Mouse (Mus musculus) erythroid progenitor cell, adult 5-6 weeks (primary cell): ENCODE results near the gene Tmprss5. TPM values are rescaled to one million over a fixed set of nuclear protein-coding genes. Genes with fewer than 3 reads are reported as not detected.

ENCODE experiments used
- ATAC-seq: replicated peaks from 2 replicates; pipeline ENCODE4 v1.8.0; 2016; ENCODE audit warnings: moderate number of reproducible peaks, mild to moderate bottlenecking, moderate TSS enrichment, inconsistent platforms; ENCODE audit not compliant: poor library complexity, low FRiP score, severe bottlenecking
- total RNA-seq, 2 experiments: library from RNA; stranded (forward) in 1 of 2; stranded (reverse) in 1 of 2; fragments of 150-400 nt in 1 of 2; fragments of 186-747, 209-891 nt in 1 of 2; gene quantifications; 2 replicates each; pipeline versions ENCODE4 v1.2.3 to v1.2.4; 2015 to 2017; ENCODE audit warnings: low replicate concordance in 2 of 2

The Tmprss5 gene
- total RNA-seq, 2 experiments from 2014 or later, result not detected

DNA sequence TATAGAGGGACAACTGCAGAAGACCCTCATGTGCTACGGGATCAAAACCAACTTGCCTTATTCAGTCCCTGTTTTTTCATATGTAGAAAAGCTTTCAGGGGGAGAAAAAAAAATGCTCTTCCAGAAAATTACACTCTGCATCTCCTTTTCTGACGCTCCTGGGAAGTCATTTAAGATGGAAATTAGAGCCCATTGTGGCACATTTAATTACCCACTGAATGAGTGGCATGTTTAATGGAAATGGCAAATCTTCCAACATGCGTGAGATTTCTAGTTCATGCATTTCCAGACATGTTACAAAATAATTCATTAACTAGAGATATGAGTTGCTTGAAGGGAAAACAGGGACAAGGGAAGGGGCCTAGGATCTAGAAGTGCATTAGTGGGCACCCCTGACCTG, 66.0 kb downstream of the Tmprss5 start:
- no peak for ATAC-seq

Other genes starting within 250 kb of the Tmprss5 start
- under 0.01 TPM in 1 of 2 replicates, not detected in the other for gene Zbtb16, start 245.0 kb upstream of the Tmprss5 start, total RNA-seq (2015; ENCODE audit: low replicate concordance)
- 0.13 and 0.76 TPM in 2 replicates for gene Zbtb16, start 245.0 kb upstream of the Tmprss5 start, total RNA-seq (2017; ENCODE audit: low replicate concordance)
- gene Htr3a, start 170.2 kb upstream of the Tmprss5 start, total RNA-seq (2015; ENCODE audit: low replicate concordance), result not detected in 2 replicates
- gene Htr3a, start 170.2 kb upstream of the Tmprss5 start, total RNA-seq (2017; ENCODE audit: low replicate concordance), result not detected in 2 replicates
- gene Htr3b, start 116.3 kb upstream of the Tmprss5 start, total RNA-seq (2015; ENCODE audit: low replicate concordance), result not detected in 2 replicates
- not detected in 2 replicates for gene Htr3b, start 116.3 kb upstream of the Tmprss5 start, total RNA-seq (2017; ENCODE audit: low replicate concordance)
- 1.8 and 11.3 TPM in 2 replicates for gene Usp28, start 95.9 kb upstream of the Tmprss5 start, total RNA-seq (2015; ENCODE audit: low replicate concordance)
- 0.76 and 0.90 TPM in 2 replicates for gene Usp28, start 95.9 kb upstream of the Tmprss5 start, total RNA-seq (2017; ENCODE audit: low replicate concordance)
- gene Zw10, start 25.6 kb upstream of the Tmprss5 start, total RNA-seq (2015; ENCODE audit: low replicate concordance), result 71.0 and 75.0 TPM in 2 replicates
- 70.2 and 90.1 TPM in 2 replicates for gene Zw10, start 25.6 kb upstream of the Tmprss5 start, total RNA-seq (2017; ENCODE audit: low replicate concordance)
- gene Gm4894, start 169.3 kb downstream of the Tmprss5 start, total RNA-seq (2015; ENCODE audit: low replicate concordance), result 1.8 TPM in 1 of 2 replicates, not detected in the other
- gene Gm4894, start 169.3 kb downstream of the Tmprss5 start, total RNA-seq (2017; ENCODE audit: low replicate concordance), result not detected in 2 replicates